Mouse (Mus musculus) 3T3-L1 (cell line): ENCODE results near the gene Fhdc1.
A peak's percentile ranks its signal among the peaks of the same experiment; 100 is the strongest.

Source experiments
- DNase-seq: peaks from one replicate; pipeline ENCODE4 v3.0.0-alpha.2; 2015; ENCODE audit warnings: low read depth, low spot score

Fhdc1 gene

DNA sequence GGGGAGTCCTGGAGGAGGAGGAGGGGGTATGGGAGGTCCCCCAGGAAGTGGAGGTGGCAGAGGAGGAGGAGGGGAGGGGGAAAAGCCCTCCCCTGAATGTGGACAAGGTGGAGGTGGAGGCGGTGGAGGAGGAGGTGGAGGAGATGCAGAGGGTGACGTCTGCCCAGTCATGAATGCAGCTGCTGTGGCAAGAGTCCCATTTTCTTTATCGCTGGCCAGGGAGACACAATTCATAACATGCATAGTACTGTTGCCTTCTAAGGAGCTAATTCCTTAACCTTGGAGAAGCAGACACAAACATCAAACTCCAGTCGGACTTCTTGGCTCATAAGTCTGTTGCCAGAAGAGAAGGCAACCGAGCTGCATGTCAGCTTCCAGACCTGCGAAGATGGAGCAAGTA lies 5.8 kb downstream of the Fhdc1 start:
- no peak for DNase-seq

DNA sequence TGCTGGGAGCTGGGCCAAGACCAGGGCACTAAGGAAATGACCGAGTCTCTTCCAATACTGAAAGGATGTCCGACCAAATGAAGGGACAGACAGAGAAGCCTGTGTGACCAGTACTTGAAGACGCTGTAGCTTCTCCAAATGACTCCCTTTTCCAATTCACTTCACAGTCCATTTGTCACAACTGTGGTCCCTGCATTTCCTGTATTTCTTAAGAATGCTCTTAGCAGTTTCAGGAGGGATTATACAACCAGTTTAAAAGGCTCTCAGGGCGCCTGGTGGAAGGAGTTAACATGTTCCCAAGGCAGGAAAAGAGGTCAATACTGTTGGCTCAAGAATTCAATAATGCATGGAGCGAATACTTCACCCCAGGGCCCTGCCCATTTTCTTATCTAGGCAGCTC lies 7.3 kb downstream of the Fhdc1 start:
- DNase-seq, result no peak

DNA sequence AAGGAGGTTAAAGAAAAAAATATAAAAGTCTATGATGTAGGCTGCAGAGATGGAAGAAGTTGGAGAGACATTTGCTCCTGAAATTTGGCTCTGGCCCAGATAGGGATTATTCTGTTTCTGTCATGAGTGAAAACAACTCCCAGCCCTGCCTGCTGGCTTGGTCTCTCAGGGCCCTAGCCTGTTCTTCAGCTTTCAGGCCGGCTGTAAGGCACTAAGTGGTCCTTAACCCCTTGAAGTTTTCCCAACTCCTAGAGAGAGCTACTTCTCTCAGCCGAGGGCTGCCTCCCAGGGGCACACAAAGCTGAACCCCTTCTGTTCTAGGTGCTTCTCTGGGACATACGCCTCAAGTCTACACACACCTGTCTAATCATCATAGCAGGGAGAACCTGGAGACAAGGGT lies 7.7 kb downstream of the Fhdc1 start:
- DNase-seq, result no peak

DNA sequence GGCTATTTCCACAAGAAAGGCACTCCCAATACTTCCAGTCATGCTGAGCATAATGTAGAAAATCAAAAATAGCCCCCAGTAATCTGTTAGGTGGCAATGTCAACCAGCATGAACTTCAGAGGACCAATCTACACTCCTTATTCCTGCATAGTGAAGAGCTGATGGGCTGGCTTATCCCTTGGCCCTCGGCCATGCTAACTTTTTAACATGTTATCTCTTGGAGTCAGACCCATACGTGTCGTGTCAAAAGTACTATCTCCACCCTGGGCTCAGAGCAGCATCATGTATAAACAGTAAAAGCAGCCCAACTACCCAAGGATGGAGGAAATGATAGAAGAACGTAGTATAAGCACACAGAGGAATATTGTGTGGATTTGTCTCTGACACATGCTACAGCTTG lies 9.1 kb downstream of the Fhdc1 start:
- no peak for DNase-seq

DNA sequence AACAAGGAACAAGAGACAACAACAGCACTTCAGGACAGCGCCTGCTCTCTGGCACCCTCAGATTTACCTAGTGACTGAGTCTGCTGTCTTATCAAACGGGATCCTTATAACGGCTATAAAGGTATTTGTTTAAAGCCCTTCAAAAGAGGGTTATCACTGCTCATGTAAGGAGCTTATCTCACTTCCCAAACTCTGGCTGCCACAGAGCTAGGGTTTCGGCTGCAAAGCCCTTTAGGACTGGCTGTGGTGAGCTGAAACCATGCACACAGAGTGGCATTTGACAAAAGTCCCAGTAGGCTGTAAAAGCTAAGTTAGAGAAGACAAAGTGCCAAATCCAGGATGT lies 12.1 kb downstream of the Fhdc1 start:
- no peak for DNase-seq

DNA sequence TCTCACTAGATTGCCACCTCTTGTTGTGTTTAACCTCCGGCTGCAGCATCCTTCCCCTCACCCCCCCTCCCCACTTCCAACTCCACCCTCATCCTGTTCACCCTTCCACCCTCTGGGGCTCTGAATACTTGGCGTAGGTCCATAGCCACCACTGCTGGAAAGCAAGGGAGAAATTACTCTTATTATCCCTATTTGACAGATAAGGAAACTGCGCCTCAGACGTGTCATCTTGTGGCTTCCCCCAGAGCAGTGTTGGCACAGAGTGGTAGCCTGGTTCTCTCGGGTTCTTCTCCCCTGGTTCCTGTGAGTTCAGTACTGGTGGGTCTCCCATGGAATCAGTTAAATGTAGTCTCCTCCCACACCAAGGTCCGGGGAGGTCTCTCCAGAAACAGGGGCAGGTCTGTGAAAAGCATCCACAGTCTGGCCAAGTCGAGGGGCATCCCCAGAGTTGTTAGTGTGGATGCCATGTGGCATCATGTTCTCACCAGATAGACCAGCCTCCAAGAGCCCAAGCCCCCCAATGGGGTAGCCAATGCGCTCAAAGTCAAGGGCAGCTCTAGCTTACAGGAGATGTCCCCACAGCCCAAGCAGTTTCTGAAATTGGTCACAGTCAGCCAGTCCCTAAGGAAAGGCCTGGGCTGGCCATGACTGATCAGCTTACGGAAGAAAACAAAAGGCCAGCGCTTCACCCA lies 12.7 kb downstream of the Fhdc1 start:
- DNase-seq, result peak; percentile 43

DNA sequence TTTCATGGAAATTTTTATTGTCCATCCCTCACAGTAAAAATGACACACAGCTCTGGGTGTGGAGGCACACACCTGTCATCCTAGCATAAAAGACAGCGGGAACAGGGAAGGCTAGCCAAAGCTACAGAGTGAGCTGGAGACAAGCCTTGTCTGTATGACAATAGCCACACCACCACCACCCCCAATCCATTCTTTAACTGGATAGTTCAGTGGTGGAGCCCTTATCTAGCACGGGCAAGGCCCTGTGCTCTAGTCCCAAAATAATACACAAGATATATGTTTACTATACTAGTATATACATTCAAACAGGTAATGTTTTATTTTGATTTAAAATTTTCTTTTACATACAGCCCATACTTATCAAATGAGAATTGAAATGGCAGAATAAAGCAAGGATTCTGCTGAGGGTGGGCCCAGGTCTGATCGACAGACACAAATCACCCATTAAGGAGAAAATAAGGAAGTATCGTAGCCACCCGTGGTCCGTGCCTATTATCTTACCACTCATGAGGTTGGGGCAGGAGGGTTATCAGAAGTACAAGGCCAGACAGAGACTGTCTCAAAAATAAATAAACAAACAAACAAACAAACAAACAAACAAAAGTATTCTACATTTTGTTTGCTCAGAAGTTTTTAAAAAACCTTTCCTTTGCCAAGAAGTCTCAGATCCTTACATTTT lies 14.3 kb downstream of the Fhdc1 start:
- no peak for DNase-seq

DNA sequence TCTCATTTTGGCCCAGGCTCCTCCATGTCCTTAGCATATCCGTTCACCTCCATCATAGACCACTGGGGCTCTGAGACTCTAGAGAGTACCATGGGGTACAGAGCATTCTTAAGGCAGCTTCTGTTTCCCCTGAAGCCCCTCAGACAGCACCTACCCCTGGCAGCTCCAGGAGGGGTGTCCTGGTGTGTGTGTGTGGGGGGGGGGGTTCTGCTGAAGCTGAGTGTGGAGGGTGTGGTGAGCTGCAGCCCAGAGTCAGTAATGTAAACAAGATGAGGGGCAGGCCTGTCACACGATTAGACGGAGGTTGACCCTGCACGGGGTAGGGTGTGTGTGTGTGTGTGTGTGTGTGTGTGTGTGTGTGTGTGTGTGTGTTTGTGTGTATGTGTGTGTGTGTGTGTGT lies 18.5 kb downstream of the Fhdc1 start:
- no peak for DNase-seq

DNA sequence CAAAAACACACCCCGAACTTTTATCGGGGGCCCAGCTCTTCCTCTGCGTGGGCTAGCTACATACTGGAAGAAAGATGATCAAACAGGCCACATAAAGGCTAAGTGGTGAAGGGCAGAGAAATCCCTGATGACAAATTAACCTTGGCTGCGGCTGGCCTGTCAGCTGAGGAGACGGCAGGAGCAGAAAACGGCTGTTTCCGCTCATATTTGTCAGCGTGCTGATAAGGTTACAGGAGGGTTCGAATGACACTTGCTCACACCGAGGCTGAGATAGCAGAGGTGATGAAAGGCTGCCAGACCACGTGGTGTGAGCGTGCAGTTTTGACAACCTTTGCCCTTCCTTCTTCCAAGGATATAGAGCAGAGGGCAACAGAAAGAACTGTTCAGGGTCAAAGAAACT lies 19.3 kb downstream of the Fhdc1 start:
- peak; percentile 25 for DNase-seq

DNA sequence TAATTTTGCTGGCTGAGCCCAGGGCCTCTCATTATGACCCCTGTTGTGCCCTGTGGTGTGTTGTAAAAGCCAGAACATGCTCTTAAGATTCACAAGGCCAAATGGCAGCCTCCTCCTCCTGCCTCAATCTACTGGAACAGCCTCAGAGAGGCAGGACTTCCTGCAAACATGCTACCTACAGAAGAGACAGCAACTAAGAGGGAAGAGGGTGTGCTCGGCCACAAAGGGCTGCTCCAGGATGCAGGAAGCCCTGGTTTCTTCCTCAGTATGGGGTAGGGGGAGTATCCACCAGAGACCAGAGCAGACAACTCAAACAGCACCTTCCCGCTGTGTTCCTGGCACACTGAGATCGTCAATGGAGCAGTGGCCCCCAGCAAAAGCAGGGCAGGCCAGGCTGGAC lies 19.7 kb downstream of the Fhdc1 start:
- no peak for DNase-seq

DNA sequence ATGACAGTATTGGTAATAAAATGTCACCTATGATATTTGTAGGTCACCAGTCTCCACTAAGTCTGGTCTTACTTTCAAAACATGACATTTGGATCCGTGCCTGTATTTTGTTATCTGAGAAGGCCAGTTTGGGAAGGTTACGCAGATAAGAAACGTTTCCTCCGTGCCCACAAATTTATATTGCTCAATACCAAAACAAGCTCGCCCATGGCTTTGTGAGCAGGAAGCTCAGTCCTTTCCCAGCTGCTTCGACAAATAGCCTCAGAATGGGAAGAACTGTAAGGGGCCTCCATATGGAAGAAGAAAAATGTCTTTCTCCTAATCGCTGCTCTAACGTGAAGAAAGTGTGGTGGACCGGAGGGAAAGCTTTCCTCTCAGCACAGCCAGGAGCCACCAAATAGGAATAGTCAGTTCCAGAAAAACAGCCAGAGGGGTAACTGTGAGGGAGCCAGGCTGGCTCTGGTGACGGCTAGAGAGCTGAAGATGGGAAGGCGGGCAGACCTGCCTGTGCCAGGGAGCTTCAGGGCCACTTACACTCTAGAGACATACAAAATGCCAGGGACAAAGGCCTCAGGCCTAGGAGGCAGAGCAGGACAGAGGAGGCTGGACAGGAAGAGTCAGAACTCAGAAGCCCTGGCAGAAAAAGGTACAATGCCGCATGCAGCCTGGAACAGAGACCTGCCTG lies 24.4 kb downstream of the Fhdc1 start:
- DNase-seq, result no peak

DNA sequence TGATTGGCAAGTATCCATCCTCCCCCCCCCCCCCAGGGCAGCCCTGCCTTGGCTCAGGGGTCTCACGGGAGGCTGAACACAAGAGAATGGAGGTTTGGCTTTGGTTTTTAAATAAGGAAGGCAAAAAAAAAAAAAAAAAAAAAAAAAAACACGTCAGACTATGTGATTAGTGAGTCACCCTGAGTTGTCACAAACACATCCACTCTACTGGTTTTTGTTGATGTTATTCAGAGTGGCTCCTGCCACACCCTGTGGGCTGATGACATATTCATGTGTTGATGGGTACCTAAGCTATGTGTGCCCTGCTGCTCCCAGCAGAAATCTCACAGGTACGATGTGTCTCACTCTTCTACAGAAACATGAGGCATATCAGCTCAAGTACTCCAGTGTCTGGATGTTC lies 29.6 kb downstream of the Fhdc1 start:
- DNase-seq, result peak; percentile 79

DNA sequence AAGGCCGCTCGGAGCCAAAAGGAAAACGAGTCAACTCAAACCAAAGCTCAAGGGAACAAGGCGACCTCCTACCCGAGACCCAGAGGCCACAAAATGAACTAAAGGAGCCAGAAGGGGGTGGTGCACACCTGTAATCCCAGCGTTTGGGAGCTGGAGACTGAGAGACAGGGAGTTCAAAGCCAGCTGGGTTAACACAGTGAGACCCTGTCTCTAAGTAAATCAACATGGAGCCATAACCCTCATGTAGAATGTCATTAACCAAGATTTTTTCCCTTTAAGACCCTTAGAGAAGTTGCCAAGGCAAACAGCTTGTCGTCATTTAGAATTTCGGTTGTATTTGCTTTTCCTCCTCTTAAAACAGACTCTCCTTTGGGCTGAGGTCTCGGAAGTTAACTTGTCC lies 31.2 kb downstream of the Fhdc1 start:
- DNase-seq, result no peak

DNA sequence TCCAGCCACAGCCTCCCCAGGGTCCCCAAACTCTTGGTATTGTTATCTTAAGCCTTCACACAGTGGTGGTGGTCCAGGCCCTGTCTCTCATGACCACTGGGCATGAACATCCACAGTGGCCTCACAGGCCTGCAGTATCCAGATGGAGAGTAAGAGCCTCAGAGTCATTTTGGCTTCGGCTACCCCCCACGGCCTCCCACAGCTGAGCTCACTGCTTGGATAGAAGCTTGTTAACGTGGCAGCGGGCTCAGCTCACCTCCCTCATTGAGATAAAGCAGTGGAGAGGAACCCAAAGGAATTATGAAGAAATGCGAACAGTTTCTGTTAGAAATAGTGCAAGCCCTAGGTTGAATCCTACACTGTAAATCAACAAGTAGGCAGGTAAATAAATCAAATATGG lies 32.4 kb downstream of the Fhdc1 start:
- DNase-seq, result no peak

DNA sequence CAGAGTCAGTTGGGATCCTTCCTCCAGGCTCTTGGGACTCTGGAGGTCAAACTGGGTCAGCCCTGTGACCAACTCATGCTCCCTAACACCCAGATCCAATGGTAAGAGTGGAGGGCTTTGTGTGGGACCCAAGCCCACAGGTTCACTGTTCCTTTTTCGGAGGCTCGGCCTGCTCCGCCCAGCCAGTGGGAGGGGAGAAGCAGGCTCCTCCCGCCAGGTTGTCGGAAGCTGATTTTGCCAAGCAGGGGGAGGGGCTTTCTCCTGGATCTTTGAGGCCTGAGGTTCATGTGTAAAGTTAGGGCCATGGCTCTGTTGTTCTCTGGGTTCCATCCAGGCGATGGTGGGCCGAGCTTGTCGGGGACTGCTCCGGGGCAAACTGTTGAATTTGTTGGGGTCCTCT lies 34.4 kb downstream of the Fhdc1 start:
- no peak for DNase-seq

DNA sequence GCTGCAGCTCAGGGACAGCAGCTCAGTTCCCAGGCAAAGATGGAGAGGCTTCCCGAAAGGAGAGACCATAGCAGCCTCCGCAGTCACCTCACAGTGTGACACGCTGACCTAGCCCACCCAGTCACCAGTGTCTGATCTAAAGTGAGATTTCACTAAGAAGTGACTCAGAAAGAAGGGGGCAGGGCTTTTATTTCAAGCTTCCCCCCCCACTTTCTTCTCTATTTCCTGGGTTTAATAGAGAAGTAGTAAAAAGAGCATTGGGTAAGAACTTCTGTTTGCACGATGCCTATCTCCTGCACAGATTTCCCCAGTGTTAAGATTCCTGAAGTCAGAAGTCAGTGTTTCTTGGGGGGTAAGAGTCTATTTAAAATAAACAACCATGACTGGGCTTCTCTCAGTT lies 37.3 kb downstream of the Fhdc1 start:
- no peak for DNase-seq

DNA sequence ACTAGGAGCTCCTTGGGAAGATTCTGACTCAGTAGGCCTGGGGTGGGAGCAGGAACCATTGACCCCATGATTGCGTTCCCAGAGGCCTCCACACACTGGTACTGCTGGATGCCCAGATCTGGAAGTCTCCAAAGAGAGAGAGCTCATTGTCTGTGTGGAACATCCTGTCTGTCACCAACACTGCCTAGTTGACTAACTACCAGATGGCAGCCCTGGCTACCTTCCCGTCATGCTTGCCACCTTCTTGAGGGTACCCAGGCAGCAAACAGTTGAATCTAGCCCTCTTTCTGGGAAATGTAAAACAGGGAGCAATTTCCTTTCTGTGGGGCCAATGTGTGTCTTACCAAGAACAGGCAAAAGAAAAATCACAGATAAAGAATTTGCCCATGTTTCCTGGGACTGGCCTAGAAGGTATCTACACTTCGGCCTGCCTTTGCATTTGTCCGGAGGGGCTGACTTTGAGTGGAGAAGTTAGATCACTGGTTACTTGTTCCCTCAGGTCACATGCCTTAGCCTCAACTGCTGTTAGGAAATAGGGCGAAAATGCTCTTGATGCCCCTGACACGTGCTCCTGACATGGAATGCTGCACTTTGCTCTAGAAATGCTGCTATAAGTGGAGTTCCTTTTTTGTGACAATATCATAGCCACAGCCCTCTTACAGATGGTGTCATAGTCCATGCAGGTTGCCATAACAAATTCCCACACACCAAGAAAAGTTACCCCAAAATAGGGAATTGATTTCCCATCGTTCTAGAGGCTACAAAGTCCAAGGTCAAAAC lies 40.6 kb downstream of the Fhdc1 start:
- DNase-seq, result no peak

DNA sequence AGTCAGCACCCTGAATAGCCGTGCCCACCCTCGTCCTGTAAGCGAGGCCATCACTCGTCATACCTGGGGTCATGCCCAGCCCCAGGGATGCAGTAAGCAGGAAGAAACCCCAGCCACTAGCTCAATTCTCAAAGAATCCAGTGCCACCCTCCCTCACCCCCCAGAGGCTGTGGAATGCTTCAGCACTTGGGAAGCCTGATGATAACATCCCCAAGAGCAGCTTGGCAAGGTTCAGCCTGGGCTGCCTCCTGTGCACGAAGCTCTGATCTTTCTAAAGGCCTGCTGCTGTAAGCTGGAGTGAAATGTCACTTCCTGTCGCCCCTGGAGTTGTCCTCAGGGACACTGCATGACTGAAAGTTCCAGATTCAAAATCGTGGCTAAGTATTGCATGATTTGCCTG lies 41.4 kb downstream of the Fhdc1 start:
- DNase-seq, result peak; percentile 42

DNA sequence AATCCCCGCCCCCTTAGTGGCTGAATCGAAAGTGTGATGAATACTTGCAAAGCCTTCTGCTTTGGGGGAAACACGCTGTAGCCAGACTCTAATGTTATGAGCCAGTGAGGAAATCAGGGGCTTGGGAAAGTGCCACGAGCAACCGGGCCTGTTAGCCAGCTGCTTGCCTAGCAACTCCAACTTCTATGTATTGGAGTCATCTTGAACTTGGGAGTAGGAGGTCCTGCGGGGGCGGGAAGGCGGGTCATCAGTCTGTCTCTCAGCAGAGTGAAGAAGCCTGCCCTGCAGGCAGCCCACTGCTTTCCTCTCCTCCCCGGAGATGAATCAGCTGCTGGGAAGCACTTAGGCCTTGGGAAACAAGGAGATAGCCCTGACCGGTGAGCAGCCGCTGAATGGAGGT lies 42.1 kb downstream of the Fhdc1 start:
- peak; percentile 80 for DNase-seq

DNA sequence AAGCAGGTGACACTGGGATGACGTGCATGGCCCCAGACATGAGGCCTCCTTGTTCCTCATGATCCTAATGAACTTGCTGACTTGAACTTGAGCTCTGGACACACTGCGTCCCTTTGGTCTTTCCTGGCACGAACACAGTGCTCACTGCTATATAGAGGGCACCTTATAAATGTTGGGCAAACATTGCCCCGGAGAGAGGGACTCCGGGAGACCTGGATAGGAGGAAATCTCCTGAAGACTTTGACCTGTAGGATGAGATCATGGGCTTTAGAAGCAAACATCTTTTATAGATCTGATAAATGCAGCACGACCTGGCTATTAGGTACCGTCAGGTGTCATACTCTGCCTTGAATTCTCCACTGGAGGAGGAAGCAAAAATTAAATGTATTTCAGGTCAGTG lies 43.3 kb downstream of the Fhdc1 start:
- no peak for DNase-seq

DNA sequence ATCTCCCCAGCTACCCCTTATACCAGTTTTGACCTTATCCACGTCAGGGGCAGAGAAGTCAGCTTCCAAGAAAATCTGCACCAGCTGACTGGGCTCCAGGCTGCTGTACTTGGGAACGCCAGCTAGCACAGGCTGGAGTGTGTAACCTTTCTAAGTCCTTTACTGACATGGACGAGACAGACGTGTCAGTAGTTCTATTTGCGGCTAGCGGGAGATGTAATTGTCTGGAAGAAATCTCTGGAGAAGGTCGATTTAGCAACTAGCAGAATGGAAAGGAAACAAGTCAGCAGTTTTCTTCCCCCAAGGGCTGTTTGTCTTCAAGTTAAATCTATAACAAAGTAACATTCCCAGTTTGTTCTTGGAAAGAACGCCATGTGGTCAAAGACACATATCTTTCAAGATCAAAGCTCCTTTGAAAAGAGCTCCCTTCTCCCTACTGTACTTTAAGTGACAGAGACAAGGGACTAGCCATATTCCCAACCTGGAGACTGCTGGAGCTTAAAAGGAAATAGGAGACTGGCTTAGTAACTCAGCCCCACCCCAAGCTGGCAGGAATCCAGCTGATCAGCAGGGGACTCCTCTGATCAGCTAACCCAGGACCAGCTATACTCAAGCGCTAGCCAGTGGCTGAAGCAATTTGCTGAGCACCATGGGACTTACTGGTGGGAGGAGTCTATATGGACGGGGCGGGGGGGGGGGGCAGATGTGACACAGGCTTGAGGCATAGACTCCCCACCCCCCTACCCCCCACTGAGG lies 44.8 kb downstream of the Fhdc1 start:
- peak; percentile 62 for DNase-seq
